ENCODE assay signal across 35 mouse cellular contexts in the genomic region with DNA sequence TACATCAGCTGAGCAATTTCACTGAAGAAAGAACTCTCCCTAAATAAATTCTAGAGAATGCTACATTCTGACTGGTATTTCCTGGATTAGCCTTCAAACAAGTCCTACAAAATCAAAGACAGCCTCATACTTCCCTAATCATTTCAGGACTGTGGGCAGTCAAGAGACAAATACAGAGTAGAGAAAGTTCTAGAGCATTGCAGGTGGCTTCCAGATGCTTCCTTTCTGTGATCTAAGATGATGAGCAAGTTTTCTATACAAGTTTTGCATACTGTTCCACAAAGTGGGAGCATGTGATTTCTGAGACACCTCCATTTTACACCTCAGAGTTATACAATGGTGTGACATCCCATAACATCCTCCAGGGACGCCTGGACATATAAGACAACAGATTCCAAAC. TPM values are rescaled to one million over a fixed set of nuclear protein-coding genes. Genes with fewer than 3 reads are reported as not detected.
"Had no signal": no experiment of that assay in that cellular context is flagged by ENCODE, and none has a peak within 500 bp of the region (broad histone marks: within the 10 kb centered on the region; RNA-seq: fewer than 3 reads in every experiment).

No protein-coding gene starts in this region.

- H3K4me3 ChIP-seq: heart, embryonic 10.5 days; heart, embryonic 12.5 days; heart, embryonic 13.5 days; heart, embryonic 15.5 days; hindbrain, embryonic 10.5 days; hindbrain, embryonic 12.5 days; hindbrain, embryonic 13.5 days; hindbrain, embryonic 15.5 days; intestine, embryonic 15.5 days; kidney, embryonic 15.5 days; layer of hippocampus, adult 2 months had no signal

- H3K36me3 ChIP-seq: heart, embryonic 10.5 days; heart, embryonic 12.5 days; heart, embryonic 13.5 days; heart, embryonic 15.5 days; hindbrain, embryonic 10.5 days; hindbrain, embryonic 12.5 days; hindbrain, embryonic 13.5 days; hindbrain, embryonic 15.5 days; intestine, embryonic 15.5 days; kidney, embryonic 15.5 days had no signal

- H3K9me3 ChIP-seq: heart, embryonic 10.5 days; heart, embryonic 12.5 days; heart, embryonic 13.5 days; heart, embryonic 15.5 days; hindbrain, embryonic 10.5 days; hindbrain, embryonic 12.5 days; hindbrain, embryonic 13.5 days; hindbrain, embryonic 15.5 days; intestine, embryonic 15.5 days; kidney, embryonic 15.5 days had no signal

- DNase-seq: heart, postnatal 10 days; heart, postnatal 14 days; heart, postnatal 36 days; heart, postnatal 4 days; kidney, adult 11 months; kidney, adult 18-20 months; kidney, adult 2 months; kidney, adult 8-10 months; kidney, adult 9 months; kidney, postnatal 10 days; kidney, postnatal 14 days; kidney, postnatal 25 days; kidney, postnatal 36 days; kidney, postnatal 4 days; layer of hippocampus, adult 9-11 months; layer of hippocampus, postnatal 36 days had no signal

- H3K4me1 ChIP-seq: heart, embryonic 10.5 days; heart, embryonic 15.5 days; hindbrain, embryonic 10.5 days; hindbrain, embryonic 12.5 days; hindbrain, embryonic 13.5 days; hindbrain, embryonic 15.5 days; intestine, embryonic 15.5 days; kidney, embryonic 15.5 days had no signal

- H3K4me2 ChIP-seq: heart, embryonic 11.5 days; heart, embryonic 12.5 days; heart, embryonic 13.5 days; heart, embryonic 15.5 days; hindbrain, embryonic 12.5 days; hindbrain, embryonic 13.5 days; hindbrain, embryonic 14.5 days; hindbrain, embryonic 15.5 days; intestine, embryonic 15.5 days; kidney, embryonic 15.5 days had no signal

- H3K9ac ChIP-seq: heart, embryonic 12.5 days; heart, embryonic 13.5 days; heart, embryonic 15.5 days; hindbrain, embryonic 12.5 days; hindbrain, embryonic 13.5 days; hindbrain, embryonic 14.5 days; hindbrain, embryonic 15.5 days; intestine, embryonic 15.5 days; kidney, embryonic 15.5 days had no signal

- ATAC-seq: hindbrain, embryonic 16.5 days; hindbrain, postnatal 0 days; inflammation-experienced regulatory T-cells, adult 6 months; intestine, embryonic 15.5 days; intestine, embryonic 16.5 days; intestine, postnatal 0 days had no signal

- H3K27ac ChIP-seq: heart, embryonic 10.5 days; heart, embryonic 13.5 days; heart, embryonic 15.5 days; hindbrain, embryonic 10.5 days; hindbrain, embryonic 12.5 days; hindbrain, embryonic 13.5 days; hindbrain, embryonic 14.5 days; hindbrain, embryonic 15.5 days; hindbrain, postnatal 0 days; intestine, embryonic 15.5 days; kidney, embryonic 15.5 days; kidney, postnatal 0 days; layer of hippocampus, adult 2 months had no signal

RNA-seq across cellular contexts. Expression of a gene that starts 42.9 kb away (rescaled TPM):
- polyA plus RNA-seq: inflammation-experienced regulatory T-cells, adult 6 months had no signal
